ENCODE assay signal across 9 mouse cellular contexts in the genomic region with DNA sequence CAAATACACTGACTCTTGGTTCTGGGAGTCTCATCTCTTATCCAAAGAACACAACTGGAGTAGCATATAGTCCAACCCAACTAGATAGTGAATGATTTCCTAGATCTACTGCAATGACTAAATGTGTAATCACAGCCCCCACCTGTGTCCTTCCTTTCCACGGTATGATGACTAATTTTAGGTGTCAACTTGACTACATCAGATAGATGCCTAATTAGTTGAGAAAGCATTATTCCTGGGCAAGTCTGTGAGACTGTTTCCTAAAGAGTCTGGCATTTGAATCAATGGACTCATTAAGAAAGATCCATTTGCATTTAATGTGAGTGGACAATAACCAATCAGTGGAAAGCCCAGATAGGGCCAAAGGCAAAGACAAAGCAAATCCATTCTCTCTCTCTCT.
DNase-seq lines count a peak whose midpoint lies in the region.
"Had no signal": no experiment of that assay in that cellular context is flagged by ENCODE, and none has a peak within 500 bp of the region (broad histone marks: within the 10 kb centered on the region; RNA-seq: fewer than 3 reads in every experiment).

No protein-coding gene starts in this region.

- peak; percentile 65 for DNase-seq in cerebellum, adult 9-10 months
- no peak for DNase-seq in cerebellum, adult 18-20 months
- DNase-seq in Muller cell, postnatal 12 days (ENCODE audit: inconsistent ontology term) = peak; percentile 55
- DNase-seq in brain, adult 2 months (ENCODE audit: low read depth, low spot score) = peak; percentile 39
- DNase-seq in adrenal gland, postnatal 4 days (ENCODE audit: low spot score in 2 of 2) = no peak
- DNase-seq: adrenal gland, adult 8-10 months; adrenal gland, postnatal 14 days; adrenal gland, postnatal 36 days; forebrain, postnatal 0 days had no signal

Comparison
In these comparisons a context has a peak if more than half of its experiments do, and no peak if none do; other contexts are left out.
1. DNase-seq: peak in cerebellum, adult 9-10 months (single experiment), Muller cell, postnatal 12 days (single experiment) and brain, adult 2 months (single experiment); none in cerebellum, adult 18-20 months (0 of 2) and adrenal gland, postnatal 4 days (0 of 2).